Mouse (Mus musculus) kidney, adult 2 months (tissue): ENCODE data around the gene Hmbs.

Experiments used
- CTCF ChIP-seq: fragments of 200-500 bp; conservative IDR thresholded peaks from 2 replicates; pipeline ENCODE4 v1.5.1; 2011; ENCODE audit warnings: low read depth, mild to moderate bottlenecking, control low read depth, low read length, moderate library complexity, mixed read lengths; ENCODE audit not compliant: insufficient read depth, insufficient read length
- POLR2A ChIP-seq: fragments of 200-500 bp; IDR thresholded peaks from one replicate; pipeline ENCODE4 v1.6.1; 2011; ENCODE audit warnings: low read depth, low read length, control low read depth

- TF ChIP-seq POLR2A (no peak), CTCF (no peak)
These were observed at the start of gene Hmbs for GRCm38 (mm10) chr9:44343781-44344421.
